Mouse (Mus musculus) neural tube, embryonic 14.5 days (tissue): ENCODE measurements at regions not wholly inside any gene's neighbourhood (a gene's known extent, or its start where the extent isn't known, plus 50 kb on each side); places are given as distances from the start of the nearest gene placed in this dataset.

Source experiments
- ATAC-seq: fragments of 200-750 bp; cut with Nextera tagmentation; 2 replicates; pipeline ENCODE4 v1.8.0; 2017; ENCODE audit warnings: low read depth, mild to moderate bottlenecking, moderate TSS enrichment, moderate library complexity
- H3K27ac ChIP-seq: fragments of 300-500 bp; sonication (generic); 2 replicates; pipeline ENCODE4 v1.5.1; 2014; ENCODE audit warnings: low read depth, mild to moderate bottlenecking, control low read depth, low read length, moderate library complexity, mixed read lengths
- H3K27me3 ChIP-seq: fragments of 300-500 bp; sonication (generic); 2 replicates; pipeline ENCODE4 v1.6.1; 2014; ENCODE audit warnings: low read length; ENCODE audit not compliant: control insufficient read depth, insufficient read depth
- H3K36me3 ChIP-seq: fragments of 300-500 bp; sonication (generic); 2 replicates; pipeline ENCODE4 v1.6.1; 2014; ENCODE audit warnings: low read length, mixed read lengths; ENCODE audit not compliant: control insufficient read depth, insufficient read depth
- H3K4me1 ChIP-seq: fragments of 300-500 bp; sonication (generic); 2 replicates; pipeline ENCODE4 v1.6.1; 2014; ENCODE audit warnings: low read length; ENCODE audit not compliant: control insufficient read depth, insufficient read depth
- H3K4me2 ChIP-seq: fragments of 300-500 bp; sonication (generic); 2 replicates; pipeline ENCODE4 v1.6.1; 2014; ENCODE audit warnings: mild to moderate bottlenecking, low read depth, low read length, control low read depth
- H3K4me3 ChIP-seq: fragments of 300-500 bp; sonication (generic); 2 replicates; pipeline ENCODE4 v1.5.1; 2014; ENCODE audit warnings: low read depth, low read length, control low read depth, mixed read lengths
- H3K9ac ChIP-seq: fragments of 300-500 bp; sonication (generic); replicated peaks from 2 replicates; pipeline ENCODE4 v1.6.1; 2014; ENCODE audit warnings: low read depth, mild to moderate bottlenecking, control low read depth, low read length, mixed read lengths
- H3K9me3 ChIP-seq: fragments of 300-500 bp; sonication (generic); 2 replicates; pipeline ENCODE4 v1.6.1; 2016; ENCODE audit warnings: low read length; ENCODE audit not compliant: control insufficient read depth
- WGBS: fragments of 180-500 bp; shearing (Covaris S2); extraction: QIAGEN DNeasy Blood & Tissue Kit; methylation state at CpG from one replicate; pipeline ENCODE4 v1.1.7; 2014; 5-methylcytosine and 5-hydroxymethylcytosine counted together

DNA sequence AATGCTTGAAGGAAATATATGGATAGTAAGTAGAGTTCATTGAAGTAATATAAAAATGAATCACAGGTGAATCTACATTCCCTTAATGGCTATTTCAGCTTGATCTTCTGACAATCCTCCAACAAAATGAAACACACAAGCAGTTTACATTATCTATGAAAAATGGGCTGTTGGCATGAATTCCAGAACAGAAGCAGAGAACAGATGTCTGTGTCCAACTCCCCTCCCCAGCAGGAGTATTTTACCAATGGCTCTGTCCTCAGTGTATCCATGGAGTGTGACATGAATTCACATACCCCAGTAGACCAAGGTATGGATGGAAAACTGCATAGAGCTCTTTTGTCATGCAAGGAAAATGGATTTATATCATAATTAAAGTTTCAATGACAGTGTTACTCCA is 370.3 kb upstream of the BC052040 start:
- Histone ChIP-seq H3K4me1 (0 out of 2 replicates have a peak, but pooled peaks cover 3% of the 10 kb centered on the region), H3K27me3 (no peaks in the 10 kb centered on the region), H3K27ac (no peak overlapping the region)

DNA sequence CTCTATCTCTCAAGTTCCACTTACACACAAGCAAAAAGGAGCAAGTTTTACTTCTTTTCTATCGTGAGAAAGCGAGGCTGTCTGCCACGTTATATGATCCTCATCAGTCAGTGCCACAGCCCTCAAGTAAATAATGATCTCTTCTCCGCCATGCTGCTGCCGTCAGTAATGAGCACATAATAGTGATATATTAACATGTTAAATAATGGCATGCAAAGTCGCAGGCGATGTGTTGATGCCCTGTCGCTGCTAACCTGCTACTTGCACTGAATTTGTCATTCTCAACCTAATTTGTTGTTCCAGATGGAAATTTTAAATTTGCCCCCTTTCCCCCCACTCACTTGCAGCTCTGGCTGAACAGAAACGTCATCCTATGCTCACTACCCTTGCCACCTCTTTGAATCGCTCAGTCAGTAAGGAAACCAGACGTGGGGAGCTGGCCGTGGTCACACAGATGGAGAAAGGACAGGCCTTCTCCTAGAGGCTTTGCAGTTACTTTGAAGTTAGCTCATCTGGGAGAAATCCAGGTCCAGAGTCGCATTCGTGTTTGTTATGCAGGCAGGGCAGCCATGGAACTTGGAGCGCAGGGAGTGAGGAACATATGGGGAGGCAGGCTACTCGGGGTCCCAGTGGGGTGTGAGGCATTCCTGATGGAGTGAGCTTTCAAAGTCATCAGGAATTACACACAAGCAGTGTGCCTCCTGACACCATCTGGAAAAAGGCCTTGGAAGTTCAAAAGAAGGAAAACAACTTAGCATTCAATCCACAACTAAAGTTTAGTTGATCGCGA is 368.1 kb upstream of the BC052040 start:
- 27% methylated on average over 18 of the region's 18 CpGs for WGBS
- Histone ChIP-seq H3K4me1 (0 out of 2 replicates have a peak, but pooled peaks cover 3% of the 10 kb centered on the region), H3K9me3 (no peaks in the 10 kb centered on the region), H3K27ac (no peak overlapping the region), H3K4me2 (no peak overlapping the region), H3K36me3 (no peaks in the 10 kb centered on the region), H3K4me3 (no peak overlapping the region), H3K9ac (no peak overlapping the region), H3K27me3 (no peaks in the 10 kb centered on the region)
- no peak for ATAC-seq

More for the DNA sequence above, 370.3 kb upstream of the BC052040 start:
- Histone ChIP-seq H3K4me3 (no peak overlapping the region), H3K36me3 (no peaks in the 10 kb centered on the region), H3K4me2 (no peak overlapping the region), H3K9me3 (no peaks in the 10 kb centered on the region), H3K9ac (no peak overlapping the region)
- ATAC-seq, result no peak

DNA sequence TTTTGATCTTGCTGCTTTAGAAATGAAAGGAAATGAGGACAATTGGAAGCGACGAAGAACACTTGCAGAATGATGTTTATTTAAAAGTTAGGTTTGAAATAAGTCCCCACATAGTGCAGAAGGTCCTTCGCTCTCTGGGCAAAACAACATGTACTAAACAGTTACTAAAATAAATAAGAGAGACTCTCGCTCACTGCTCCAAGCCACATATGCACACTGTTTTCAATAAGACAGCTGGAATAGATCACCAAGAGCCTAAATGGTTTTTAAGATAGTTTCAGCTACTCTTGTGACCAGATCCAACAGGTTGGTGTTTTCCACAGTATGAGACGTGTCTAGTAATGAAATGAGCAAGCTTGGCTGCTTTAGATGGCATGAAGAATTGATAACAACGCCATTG is 367.2 kb upstream of the BC052040 start:
- Histone ChIP-seq H3K36me3 (no peaks in the 10 kb centered on the region), H3K4me3 (no peak overlapping the region), H3K9me3 (no peaks in the 10 kb centered on the region), H3K27ac (no peak overlapping the region), H3K27me3 (no peaks in the 10 kb centered on the region), H3K4me2 (no peak overlapping the region), H3K4me1 (0 out of 2 replicates have a peak, but pooled peaks cover 3% of the 10 kb centered on the region), H3K9ac (no peak overlapping the region)
- ATAC-seq, result no peak
- WGBS, result 76% methylated on average over 6 of the region's 6 CpGs

DNA sequence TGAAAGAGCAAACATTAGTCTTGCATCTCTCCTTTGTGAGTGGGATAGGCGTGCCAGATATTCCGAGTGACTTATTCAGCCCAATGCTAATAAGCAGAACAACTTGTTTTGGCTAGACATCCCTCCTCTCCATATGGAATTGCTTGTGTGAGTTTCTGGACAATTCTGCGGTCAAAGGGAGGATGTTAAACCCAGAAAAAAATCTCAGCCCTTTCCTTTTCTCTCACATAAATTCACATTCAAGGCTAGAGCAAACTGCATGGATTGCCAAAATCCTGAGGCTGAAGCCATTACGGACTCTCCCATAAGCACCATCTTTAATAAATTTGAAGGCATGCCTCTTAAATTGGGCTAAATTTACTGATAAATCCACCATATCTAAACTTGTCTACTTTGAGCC is 351.5 kb upstream of the BC052040 start:
- Histone ChIP-seq H3K4me1 (no peaks in the 10 kb centered on the region), H3K4me3 (no peak overlapping the region), H3K36me3 (no peaks in the 10 kb centered on the region), H3K27me3 (no peaks in the 10 kb centered on the region), H3K9ac (no peak overlapping the region), H3K4me2 (no peak overlapping the region), H3K27ac (no peak overlapping the region), H3K9me3 (no peaks in the 10 kb centered on the region)
- no peak for ATAC-seq
- 83% methylated on average over 4 of the region's 4 CpGs for WGBS

DNA sequence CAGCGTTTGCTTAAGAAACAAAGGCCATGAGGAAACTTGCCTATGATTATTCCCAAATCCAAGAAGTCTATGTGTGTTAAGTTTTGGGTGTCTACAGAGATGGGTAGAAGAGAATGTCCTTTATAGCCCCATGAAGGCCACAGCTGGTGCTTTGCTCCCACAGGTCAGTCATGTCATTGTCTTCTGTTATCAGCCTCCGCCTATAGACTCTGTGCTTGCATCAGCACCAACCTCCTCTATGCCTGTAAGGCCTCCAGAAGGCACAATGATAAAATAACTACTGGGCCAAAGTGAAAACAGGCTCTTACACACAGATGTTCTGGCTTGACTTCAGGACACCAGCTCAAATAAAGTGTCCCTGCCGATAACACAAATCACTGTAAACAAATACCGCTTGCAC is 333.8 kb upstream of the BC052040 start:
- Histone ChIP-seq H3K27me3 (no peaks in the 10 kb centered on the region), H3K36me3 (no peaks in the 10 kb centered on the region), H3K27ac (no peak overlapping the region), H3K4me3 (no peak overlapping the region), H3K4me1 (no peaks in the 10 kb centered on the region), H3K9ac (no peak overlapping the region), H3K4me2 (no peak overlapping the region), H3K9me3 (no peaks in the 10 kb centered on the region)
- WGBS, result 84% methylated on average over 4 of the region's 4 CpGs
- no peak for ATAC-seq

DNA sequence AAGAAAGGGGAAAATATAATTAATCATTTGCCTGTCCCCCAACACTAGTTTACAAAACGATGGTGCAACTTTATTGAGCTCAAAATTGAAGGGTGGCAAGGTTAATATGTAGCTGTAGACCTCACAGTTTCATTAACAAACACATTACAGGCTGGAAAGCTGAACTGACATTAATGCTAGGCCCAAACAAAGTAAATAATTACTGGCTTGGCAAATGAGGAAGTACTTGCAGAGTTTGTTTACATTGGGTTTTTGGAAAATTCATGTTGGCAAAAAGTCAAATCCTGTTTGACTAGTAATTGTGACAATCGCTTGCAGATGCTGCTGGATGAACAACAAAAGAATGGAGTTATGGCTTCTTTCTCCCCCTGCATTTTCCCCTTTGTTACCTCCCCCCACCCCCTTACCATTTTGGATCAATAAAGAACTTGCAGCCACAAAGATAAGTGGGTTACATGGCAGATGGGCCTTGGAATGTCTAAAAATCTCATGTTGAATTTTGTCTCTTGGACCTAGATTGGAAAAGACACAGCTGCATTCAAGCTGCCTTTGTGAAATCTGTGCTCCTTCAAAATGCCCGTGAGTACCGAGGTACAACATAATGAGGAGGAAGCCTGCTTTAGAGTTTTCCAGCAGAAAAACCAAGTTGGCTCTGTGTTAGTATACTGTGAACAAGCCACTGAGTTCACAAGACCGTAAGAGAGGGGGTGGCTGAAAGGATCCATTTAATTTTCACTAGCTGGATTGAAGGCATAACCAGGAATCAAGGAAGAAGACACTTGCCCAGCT is 331.3 kb upstream of the BC052040 start:
- Histone ChIP-seq H3K4me3 (no peak overlapping the region), H3K9me3 (no peaks in the 10 kb centered on the region), H3K4me1 (no peaks in the 10 kb centered on the region), H3K27ac (no peak overlapping the region), H3K27me3 (no peaks in the 10 kb centered on the region), H3K4me2 (no peak overlapping the region), H3K36me3 (no peaks in the 10 kb centered on the region), H3K9ac (no peak overlapping the region)
- 69% methylated on average over 5 of the region's 5 CpGs for WGBS
- no peak for ATAC-seq

DNA sequence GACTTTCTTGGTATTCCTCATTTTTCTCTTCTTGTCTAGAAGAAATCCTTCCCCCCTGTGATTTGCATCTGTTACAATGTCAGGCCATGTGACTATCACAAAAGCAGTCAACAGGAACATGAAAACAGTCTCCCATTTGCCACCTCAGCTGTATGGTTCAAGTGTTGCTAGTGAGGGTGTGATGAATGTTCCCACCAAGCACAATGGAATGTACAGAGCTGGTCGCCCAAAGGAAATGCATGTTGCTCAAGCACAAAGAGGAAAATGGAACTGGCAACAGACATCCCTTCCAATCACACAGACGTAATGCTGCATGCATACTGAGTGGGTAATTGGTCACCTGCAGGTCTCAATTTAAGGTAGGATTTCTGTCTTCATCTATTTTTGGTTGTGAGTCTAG is 324.1 kb upstream of the BC052040 start:
- Histone ChIP-seq H3K9ac (no peak overlapping the region), H3K9me3 (no peaks in the 10 kb centered on the region), H3K27ac (no peak overlapping the region), H3K4me2 (no peak overlapping the region), H3K27me3 (no peaks in the 10 kb centered on the region), H3K36me3 (no peaks in the 10 kb centered on the region), H3K4me1 (no peaks in the 10 kb centered on the region), H3K4me3 (no peak overlapping the region)
- WGBS, result 53% methylated on average over 2 of the region's 2 CpGs
- no peak for ATAC-seq

DNA sequence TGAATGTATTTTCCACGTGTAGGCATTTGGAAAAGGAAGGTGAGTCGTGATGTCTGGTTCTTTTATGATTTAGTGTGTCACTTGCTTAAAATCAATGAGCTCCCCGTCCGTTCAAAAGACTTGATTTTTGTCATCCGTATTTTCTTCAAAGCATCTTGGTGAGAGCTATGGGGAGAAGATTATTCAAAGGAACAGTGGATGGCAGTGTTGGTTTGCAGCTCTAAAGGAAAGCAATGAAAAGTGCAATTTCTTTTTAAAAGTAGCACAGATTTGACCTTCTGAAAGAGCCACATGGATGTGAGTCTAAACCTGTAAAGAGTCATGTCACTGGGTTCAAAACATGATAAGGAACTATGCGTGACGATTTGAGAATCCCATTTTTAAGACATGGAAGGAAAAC is 313.3 kb upstream of the BC052040 start:
- ATAC-seq, result no peak
- Histone ChIP-seq H3K27ac (no peak overlapping the region), H3K9ac (no peak overlapping the region), H3K9me3 (no peaks in the 10 kb centered on the region), H3K27me3 (no peaks in the 10 kb centered on the region), H3K36me3 (no peaks in the 10 kb centered on the region), H3K4me1 (no peaks in the 10 kb centered on the region), H3K4me3 (no peak overlapping the region), H3K4me2 (no peak overlapping the region)
- 81% methylated on average over 7 of the region's 7 CpGs for WGBS

DNA sequence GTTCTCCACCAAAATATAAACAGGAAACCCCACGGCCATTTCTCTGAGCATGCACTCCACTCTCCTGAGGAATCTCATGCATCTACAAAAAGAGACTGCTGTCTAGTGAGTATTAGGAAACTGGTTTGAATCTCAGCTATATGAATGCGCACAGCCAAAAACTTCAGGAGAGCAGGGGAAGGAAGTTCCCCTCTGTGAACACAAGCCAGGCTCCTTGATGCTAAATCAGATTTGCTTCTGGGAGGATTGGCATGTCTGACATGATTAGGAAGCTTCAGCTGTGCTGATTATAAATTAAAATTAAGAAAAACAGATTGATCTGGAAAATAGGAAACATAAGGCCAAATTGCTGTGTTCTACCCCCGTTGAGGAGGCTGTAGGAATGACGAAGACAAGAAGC is 304.1 kb upstream of the BC052040 start:
- no peak overlapping the region for H3K9ac ChIP-seq
- no peak for ATAC-seq
- no peak overlapping the region for H3K4me3 ChIP-seq
- WGBS, result 73% methylated on average over 4 of the region's 4 CpGs
- no peaks in the 10 kb centered on the region for H3K9me3 ChIP-seq
- H3K4me2 ChIP-seq, result no peak overlapping the region
- H3K4me1 ChIP-seq, result no peaks in the 10 kb centered on the region
- H3K27me3 ChIP-seq, result no peaks in the 10 kb centered on the region
- no peaks in the 10 kb centered on the region for H3K36me3 ChIP-seq
- H3K27ac ChIP-seq, result no peak overlapping the region
